Mouse (Mus musculus) kidney, embryonic 14.5 days (tissue): ENCODE results near the gene Ppfibp1. TPM values are rescaled to one million over a fixed set of nuclear protein-coding genes. Genes with fewer than 3 reads are reported as not detected.

ENCODE experiments used
- ATAC-seq: fragments of 200-750 bp; cut with Nextera tagmentation; 2 replicates; pipeline ENCODE4 v1.8.0; 2017; ENCODE audit warnings: moderate number of reproducible peaks, mild to moderate bottlenecking, moderate TSS enrichment, moderate library complexity; ENCODE audit not compliant: low FRiP score, low TSS enrichment
- H3K27ac ChIP-seq: fragments of 300-500 bp; sonication (generic); 2 replicates; pipeline ENCODE4 v1.5.1; 2014; ENCODE audit warnings: low read depth, mild to moderate bottlenecking, low read length, moderate library complexity, mixed read lengths
- H3K27me3 ChIP-seq: fragments of 300-500 bp; sonication (generic); 2 replicates; pipeline ENCODE4 v1.6.1; 2014; ENCODE audit warnings: mild to moderate bottlenecking, low read length; ENCODE audit not compliant: control insufficient read depth, insufficient read depth
- H3K36me3 ChIP-seq: fragments of 300-500 bp; sonication (generic); 2 replicates; pipeline ENCODE4 v1.6.1; 2014; ENCODE audit warnings: low read length, mixed read lengths; ENCODE audit not compliant: control insufficient read depth, insufficient read depth
- H3K4me1 ChIP-seq: fragments of 300-500 bp; sonication (generic); 2 replicates; pipeline ENCODE4 v1.6.1; 2014; ENCODE audit warnings: low read length, mixed read lengths; ENCODE audit not compliant: control insufficient read depth, insufficient read depth
- H3K4me2 ChIP-seq: fragments of 300-500 bp; sonication (generic); replicated peaks from 2 replicates; pipeline ENCODE4 v1.6.1; 2014; ENCODE audit warnings: low read depth, mild to moderate bottlenecking, low read length
- H3K4me3 ChIP-seq: fragments of 300-500 bp; sonication (generic); 2 replicates; pipeline ENCODE4 v1.5.1; 2014; ENCODE audit warnings: mild to moderate bottlenecking, low read length
- H3K9ac ChIP-seq: fragments of 300-500 bp; sonication (generic); 2 replicates; pipeline ENCODE4 v1.6.1; 2014; ENCODE audit warnings: low read depth, mild to moderate bottlenecking, low read length, moderate library complexity
- H3K9me3 ChIP-seq: fragments of 300-500 bp; sonication (generic); 2 replicates; pipeline ENCODE4 v1.6.1; 2016; ENCODE audit warnings: low read length; ENCODE audit not compliant: control insufficient read depth
- WGBS: fragments of 180-500 bp; shearing (Covaris S2); extraction: QIAGEN DNeasy Blood & Tissue Kit; methylation state at CpG from one replicate; pipeline ENCODE4 v1.1.7; 2014; 5-methylcytosine and 5-hydroxymethylcytosine counted together
- polyA plus RNA-seq: library from polyadenylated mRNA; unstranded; fragments of >200 nt; fragmentation: Nextera tagmentation; extraction: Ambion mirVana; gene quantifications from 2 replicates; pipeline ENCODE4 v1.2.1, GENCODE M21; 2014

The Ppfibp1 gene
- polyA plus RNA-seq, 1 experiment from 2014 or later = 80.1 TPM

GRCm38 (mm10) chr6:146965139-146965772, 77.0 kb downstream of the Ppfibp1 start:
- H3K9ac ChIP-seq = no peak overlapping the region
- H3K4me1 ChIP-seq = no peaks in the 10 kb centered on the region; the same call in 1 of the 2 replicates
- H3K4me2 ChIP-seq = no peak overlapping the region
- no peaks in the 10 kb centered on the region for H3K9me3 ChIP-seq
- ATAC-seq = no peak
- WGBS = 82% methylated on average over 13 of the region's 13 CpGs
- no peaks in the 10 kb centered on the region for H3K27me3 ChIP-seq
- no peak overlapping the region for H3K4me3 ChIP-seq
- no peak overlapping the region for H3K27ac ChIP-seq
- H3K36me3 ChIP-seq = no peaks in the 10 kb centered on the region

- Histone ChIP-seq H3K9me3 (no peaks in the 10 kb centered on the region), H3K4me3 (no peak overlapping the region), H3K27ac (no peak overlapping the region), H3K4me1 (no peaks in the 10 kb centered on the region; the same call in 1 of the 2 replicates), H3K36me3 (no peaks in the 10 kb centered on the region), H3K9ac (no peak overlapping the region), H3K27me3 (no peaks in the 10 kb centered on the region), H3K4me2 (no peak overlapping the region)
- ATAC-seq = no peak
- 71% methylated on average over 12 of the region's 12 CpGs for WGBS
These were observed 78.2 kb downstream of the Ppfibp1 start for GRCm38 (mm10) chr6:146966446-146967019.

GRCm38 (mm10) chr6:146967836-146968235, 79.5 kb downstream of the Ppfibp1 start:
- ATAC-seq = no peak
- Histone ChIP-seq H3K4me2 (no peak overlapping the region), H3K27ac (no peak overlapping the region), H3K27me3 (no peaks in the 10 kb centered on the region), H3K36me3 (no peaks in the 10 kb centered on the region), H3K9me3 (no peaks in the 10 kb centered on the region), H3K4me3 (no peak overlapping the region), H3K9ac (no peak overlapping the region), H3K4me1 (no peaks in the 10 kb centered on the region)
- 77% methylated on average over 6 of the region's 6 CpGs for WGBS

GRCm38 (mm10) chr6:146970811-146971210, 82.5 kb downstream of the Ppfibp1 start:
- Histone ChIP-seq H3K9ac (no peak overlapping the region), H3K9me3 (no peaks in the 10 kb centered on the region), H3K4me3 (no peak overlapping the region), H3K36me3 (no peaks in the 10 kb centered on the region), H3K27me3 (no peaks in the 10 kb centered on the region), H3K4me2 (no peak overlapping the region), H3K27ac (no peak overlapping the region), H3K4me1 (no peaks in the 10 kb centered on the region)
- 82% methylated on average over 3 of the region's 3 CpGs for WGBS
- no peak for ATAC-seq

- no peaks in the 10 kb centered on the region for H3K36me3 ChIP-seq
- WGBS = 71% methylated on average over 3 of the region's 3 CpGs
- no peak for ATAC-seq
These were observed 83.1 kb downstream of the Ppfibp1 start for GRCm38 (mm10) chr6:146971366-146971765.

GRCm38 (mm10) chr6:146972009-146972408, 83.7 kb downstream of the Ppfibp1 start:
- Histone ChIP-seq H3K27ac (no peak overlapping the region), H3K4me3 (no peak overlapping the region), H3K4me1 (no peaks in the 10 kb centered on the region), H3K36me3 (peaks cover 1% of the 10 kb centered on the region; the same call in 1 of the 2 replicates), H3K9ac (no peak overlapping the region), H3K9me3 (no peaks in the 10 kb centered on the region), H3K4me2 (no peak overlapping the region), H3K27me3 (no peaks in the 10 kb centered on the region)
- 62% methylated on average over 6 of the region's 6 CpGs for WGBS
- no peak for ATAC-seq

More at GRCm38 (mm10) chr6:146971366-146971765, 83.1 kb downstream of the Ppfibp1 start:
- Histone ChIP-seq H3K27ac (no peak overlapping the region), H3K9me3 (no peaks in the 10 kb centered on the region), H3K9ac (no peak overlapping the region), H3K4me3 (no peak overlapping the region), H3K4me2 (no peak overlapping the region), H3K4me1 (no peaks in the 10 kb centered on the region), H3K27me3 (no peaks in the 10 kb centered on the region)

- no peaks in the 10 kb centered on the region for H3K9me3 ChIP-seq
- H3K4me2 ChIP-seq = no peak overlapping the region
- no peak for ATAC-seq
- peaks cover 7% of the 10 kb centered on the region; the same call in 1 of the 2 replicates for H3K36me3 ChIP-seq
- H3K27ac ChIP-seq = no peak overlapping the region
- no peaks in the 10 kb centered on the region for H3K4me1 ChIP-seq
- 42% methylated on average over 1 of the region's 1 CpGs for WGBS
- no peak overlapping the region for H3K4me3 ChIP-seq
- H3K9ac ChIP-seq = no peak overlapping the region
- no peaks in the 10 kb centered on the region for H3K27me3 ChIP-seq
These were observed 84.5 kb downstream of the Ppfibp1 start for GRCm38 (mm10) chr6:146972740-146973139.

GRCm38 (mm10) chr6:146973406-146973805, 85.1 kb downstream of the Ppfibp1 start:
- Histone ChIP-seq H3K36me3 (peaks cover 7% of the 10 kb centered on the region; the same call in 1 of the 2 replicates), H3K4me3 (no peak overlapping the region), H3K4me2 (no peak overlapping the region), H3K27me3 (no peaks in the 10 kb centered on the region), H3K9ac (no peak overlapping the region), H3K4me1 (no peaks in the 10 kb centered on the region), H3K27ac (no peak overlapping the region), H3K9me3 (no peaks in the 10 kb centered on the region)
- ATAC-seq = no peak
- WGBS = 60% methylated on average over 2 of the region's 2 CpGs

GRCm38 (mm10) chr6:146973830-146974229, 85.5 kb downstream of the Ppfibp1 start:
- Histone ChIP-seq H3K4me3 (no peak overlapping the region), H3K36me3 (peaks cover 7% of the 10 kb centered on the region; the same call in 1 of the 2 replicates), H3K9ac (no peak overlapping the region), H3K4me1 (no peaks in the 10 kb centered on the region), H3K9me3 (no peaks in the 10 kb centered on the region), H3K27ac (no peak overlapping the region), H3K27me3 (no peaks in the 10 kb centered on the region), H3K4me2 (no peak overlapping the region)
- ATAC-seq = no peak
